Mouse (Mus musculus): Measurements from ENCODE around the gene Gstm3.
"Not testable (repeated sequence)": the region's sequence is repeated elsewhere in the genome, so short reads cannot be mapped to it uniquely, and the experiment has no call there.

Gstm3 gene

GRCm38 (mm10) chr3:107968724-107969395 lies at the start of gene Gstm3:
Gene Gstm3 (minus strand): TSS chr3:107969283.
- no peak for DNase-seq (ENCODE audit: low spot score)

GRCm38 (mm10) chr3:108018190-108018820 lies 49.2 kb upstream of the Gstm3 start:
- no peak for DNase-seq (ENCODE audit: low spot score)

- DNase-seq (ENCODE audit: low spot score): peak; percentile 86
Measured at GRCm38 (mm10) chr3:108017473-108018189, 48.5 kb upstream of the Gstm3 start, which contains the start of gene Gstm1. Gene Gstm1 (minus strand): TSS chr3:108017973.

- not testable (repeated sequence) for DNase-seq (ENCODE audit: low spot score)
Measured at GRCm38 (mm10) chr3:108016468-108016867, 47.4 kb upstream of the Gstm3 start.

GRCm38 (mm10) chr3:108014974-108015346 lies 45.9 kb upstream of the Gstm3 start:
- no peak for DNase-seq (ENCODE audit: low spot score)

GRCm38 (mm10) chr3:108014098-108014973 lies 45.3 kb upstream of the Gstm3 start:
- no peak for DNase-seq (ENCODE audit: low spot score)

- DNase-seq (ENCODE audit: low spot score): peak; percentile 43
Measured at GRCm38 (mm10) chr3:108013331-108013871, 44.3 kb upstream of the Gstm3 start.

GRCm38 (mm10) chr3:108011558-108011957 lies 42.5 kb upstream of the Gstm3 start:
- no peak for DNase-seq (ENCODE audit: low spot score)

GRCm38 (mm10) chr3:108010286-108010685 lies 41.2 kb upstream of the Gstm3 start:
- no peak for DNase-seq (ENCODE audit: low spot score)

GRCm38 (mm10) chr3:108002021-108002420 lies 32.9 kb upstream of the Gstm3 start:
- no peak for DNase-seq (ENCODE audit: low spot score)

- DNase-seq (ENCODE audit: low spot score): no peak
Measured at GRCm38 (mm10) chr3:107999491-107999890, 30.4 kb upstream of the Gstm3 start.

GRCm38 (mm10) chr3:107998591-107998990 lies 29.5 kb upstream of the Gstm3 start:
- DNase-seq (ENCODE audit: low spot score): no peak

- no peak for DNase-seq (ENCODE audit: low spot score)
Measured at GRCm38 (mm10) chr3:107996576-107996975, 27.5 kb upstream of the Gstm3 start.

- not testable (repeated sequence) for DNase-seq (ENCODE audit: low spot score)
Measured at GRCm38 (mm10) chr3:107995974-107996373, 26.9 kb upstream of the Gstm3 start.

GRCm38 (mm10) chr3:107986041-107986562 lies 17.0 kb upstream of the Gstm3 start, which contains the start of gene Gstm2:
Gene Gstm2 (minus strand): TSS chr3:107986453.
- DNase-seq (ENCODE audit: low spot score): peak; percentile 48

GRCm38 (mm10) chr3:107985141-107985540 lies 16.1 kb upstream of the Gstm3 start:
- not testable (repeated sequence) for DNase-seq (ENCODE audit: low spot score)

GRCm38 (mm10) chr3:107984471-107984870 lies 15.4 kb upstream of the Gstm3 start:
- DNase-seq (ENCODE audit: low spot score): no peak

- DNase-seq (ENCODE audit: low spot score): no peak
Measured at GRCm38 (mm10) chr3:107983771-107984170, 14.7 kb upstream of the Gstm3 start.

GRCm38 (mm10) chr3:107982726-107983125 lies 13.6 kb upstream of the Gstm3 start:
- DNase-seq (ENCODE audit: low spot score): no peak

- no peak for DNase-seq (ENCODE audit: low spot score)
Measured at GRCm38 (mm10) chr3:107981261-107981660, 12.2 kb upstream of the Gstm3 start.

GRCm38 (mm10) chr3:107977691-107978090 lies 8.6 kb upstream of the Gstm3 start:
- DNase-seq (ENCODE audit: low spot score): no peak
